Mouse (Mus musculus) megakaryocyte progenitor cell, adult 5-6 weeks (primary cell): ENCODE measurements around the gene Dync1i1. TPM values are rescaled to one million over a fixed set of nuclear protein-coding genes. Genes with fewer than 3 reads are reported as not detected.

Experiments
- ATAC-seq: replicated peaks from 2 replicates; pipeline ENCODE4 v1.8.0; 2016; ENCODE audit warnings: mild to moderate bottlenecking, moderate TSS enrichment, inconsistent platforms; ENCODE audit not compliant: poor library complexity
- total RNA-seq, 2 experiments: library from RNA; stranded (forward) in 1 of 2; stranded (reverse) in 1 of 2; fragments of 157-497, 149-512 nt in 1 of 2; fragments of 200-1000 nt in 1 of 2; gene quantifications; 2 replicates each; pipeline versions ENCODE4 v1.2.3 to v1.2.4; 2015 to 2017

Gene Dync1i1
- total RNA-seq, 2 experiments from 2014 or later = not detected

DNA sequence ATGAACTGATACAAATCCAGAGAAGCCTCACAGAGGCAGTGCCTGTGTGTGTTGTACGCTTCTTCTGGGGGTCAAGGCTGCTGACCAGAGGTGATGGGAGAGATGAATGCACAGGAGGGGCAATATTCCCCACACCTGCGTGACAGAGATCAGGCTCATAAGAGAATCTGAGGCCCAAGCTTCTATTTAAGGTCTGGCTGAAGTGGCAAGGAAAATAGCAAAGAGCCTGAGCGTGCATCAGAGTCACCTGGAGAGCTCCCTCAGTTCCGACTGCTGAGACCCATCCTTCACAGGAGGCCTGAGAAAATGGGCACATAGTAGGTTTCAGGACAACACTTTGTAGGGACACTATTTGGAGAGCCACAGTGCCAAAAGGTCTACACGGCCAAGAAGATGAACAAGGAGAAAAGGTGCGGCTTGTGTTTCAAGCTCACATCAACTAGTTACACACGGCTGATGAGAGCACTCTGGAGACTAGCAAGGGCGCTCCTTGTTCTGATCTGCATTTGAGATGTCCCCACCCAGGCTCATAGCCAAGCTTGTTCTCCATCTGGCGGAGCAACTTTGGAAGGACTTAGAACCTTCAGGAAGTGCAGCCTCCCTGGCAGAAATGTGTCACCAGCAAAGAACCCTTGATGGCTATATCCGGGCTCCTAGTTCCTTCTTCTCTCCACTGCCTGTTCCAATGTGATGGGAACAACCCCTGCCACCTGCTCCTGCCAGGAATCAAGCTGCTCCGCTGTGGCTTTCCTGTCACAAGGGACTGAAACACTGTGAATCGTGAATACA lies 128.8 kb downstream of the Dync1i1 start:
- no peak for ATAC-seq

DNA sequence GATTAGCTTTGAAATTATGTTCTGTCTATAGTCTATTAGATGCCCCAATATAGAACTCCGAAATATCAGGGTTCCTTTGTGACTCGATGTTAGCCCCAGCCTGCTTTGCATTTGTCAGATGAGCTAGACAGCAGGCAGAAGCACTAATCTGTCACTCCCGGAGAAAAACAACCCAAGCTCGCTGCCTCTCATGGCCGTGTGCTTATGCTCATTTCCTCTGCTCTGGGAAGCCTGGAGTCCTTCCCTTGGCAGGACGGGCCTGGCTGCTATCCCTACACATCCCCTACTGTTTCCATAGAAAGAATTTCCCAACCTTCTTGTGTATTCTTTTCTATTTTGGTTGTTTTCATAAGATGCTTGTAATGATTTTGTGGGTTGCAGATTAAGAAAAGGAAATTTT lies 130.1 kb downstream of the Dync1i1 start:
- no peak for ATAC-seq

DNA sequence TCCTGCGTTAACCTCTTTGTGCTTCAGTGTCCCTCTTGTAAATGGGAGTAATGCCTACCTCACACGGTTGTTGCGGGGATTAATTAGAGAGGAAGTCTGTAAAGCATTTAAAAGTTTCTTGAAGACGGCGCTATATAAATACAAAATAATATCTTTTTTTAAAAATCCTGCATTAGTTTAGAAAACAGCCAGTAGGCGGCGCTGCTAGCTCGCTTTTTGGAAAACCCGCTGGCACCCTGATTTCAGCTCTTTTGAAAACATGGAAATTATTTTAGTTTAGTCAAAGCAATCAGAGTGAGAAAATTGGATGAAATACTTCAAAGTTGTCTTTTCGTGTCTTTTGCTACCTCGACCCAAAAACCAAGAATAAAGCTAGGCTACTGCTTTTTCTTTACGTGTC lies 132.9 kb downstream of the Dync1i1 start:
- 0 out of 2 replicates have a peak, but pooled peaks have one; percentile 42 for ATAC-seq

DNA sequence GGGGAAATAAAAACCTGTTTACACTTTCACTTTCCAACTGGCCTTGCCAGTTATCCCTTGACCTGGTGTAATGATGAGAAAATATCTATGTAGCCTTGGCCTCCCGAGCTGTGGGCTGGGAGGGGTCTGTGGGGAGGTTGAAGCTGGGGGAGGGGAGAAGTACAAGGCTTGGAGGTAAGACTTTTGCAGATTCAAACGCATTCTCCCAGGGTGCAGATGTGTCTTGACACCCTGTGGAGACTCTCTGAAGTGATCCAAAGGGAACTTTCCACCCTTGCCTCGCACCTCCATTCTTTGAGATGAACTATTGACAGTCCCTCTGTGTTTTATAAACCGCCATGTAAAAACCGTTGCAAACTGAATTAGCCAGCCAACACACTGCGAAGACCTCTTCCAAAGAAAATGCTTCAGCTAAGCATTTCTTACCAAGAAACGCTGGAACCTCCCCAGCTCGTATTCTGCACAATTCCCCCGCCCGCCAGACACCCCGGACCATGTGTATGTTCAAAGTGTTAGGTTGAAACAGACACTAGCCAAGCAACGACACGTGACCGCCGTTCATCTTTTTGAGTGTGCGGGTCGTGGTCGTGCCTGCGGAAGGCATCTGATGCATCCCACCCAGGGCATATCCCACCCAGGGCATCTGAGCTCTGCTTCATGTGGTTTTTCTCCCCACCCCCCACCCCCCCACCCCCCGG lies 133.6 kb downstream of the Dync1i1 start:
- no peak for ATAC-seq

DNA sequence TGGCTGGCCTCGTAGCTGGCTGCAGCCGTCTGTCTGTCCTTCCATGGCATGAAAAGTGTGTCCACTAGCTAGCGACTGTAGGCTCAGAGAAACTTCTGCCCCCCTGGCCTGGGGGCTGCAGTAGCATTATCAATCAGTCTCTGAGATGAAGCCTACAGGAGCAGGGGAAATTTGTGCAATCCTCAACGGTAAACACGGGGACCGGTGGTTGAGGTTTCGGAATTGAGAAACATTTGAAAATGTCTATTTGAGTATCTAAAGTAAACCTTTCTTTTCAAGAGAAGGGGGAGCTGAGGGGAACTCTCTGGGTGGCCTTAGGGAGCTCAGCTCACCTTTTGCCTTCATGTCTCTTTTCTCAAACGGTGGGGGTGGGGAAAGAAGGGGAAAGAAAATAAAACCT lies 134.2 kb downstream of the Dync1i1 start:
- ATAC-seq = peak; percentile 40; the same call in 1 of the 2 replicates

DNA sequence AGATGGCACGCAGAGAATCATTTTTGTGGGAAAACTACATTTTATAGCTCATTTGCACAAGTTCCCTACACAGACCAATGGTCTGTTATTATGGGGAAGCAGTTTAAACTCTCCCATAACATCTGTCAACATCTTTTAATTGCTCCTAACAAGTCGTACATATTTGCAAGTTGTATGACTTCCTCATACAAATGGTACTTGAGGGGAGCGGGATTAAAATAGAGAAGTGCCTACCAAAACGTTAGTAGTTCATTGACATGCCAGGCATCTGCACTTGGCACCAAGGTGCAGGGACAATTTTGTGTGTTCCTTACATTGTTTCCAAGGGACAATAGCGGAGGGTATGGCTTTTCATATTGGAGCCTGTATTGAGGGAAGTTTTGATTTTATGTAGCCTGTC lies 140.7 kb downstream of the Dync1i1 start:
- ATAC-seq = peak; percentile 46

DNA sequence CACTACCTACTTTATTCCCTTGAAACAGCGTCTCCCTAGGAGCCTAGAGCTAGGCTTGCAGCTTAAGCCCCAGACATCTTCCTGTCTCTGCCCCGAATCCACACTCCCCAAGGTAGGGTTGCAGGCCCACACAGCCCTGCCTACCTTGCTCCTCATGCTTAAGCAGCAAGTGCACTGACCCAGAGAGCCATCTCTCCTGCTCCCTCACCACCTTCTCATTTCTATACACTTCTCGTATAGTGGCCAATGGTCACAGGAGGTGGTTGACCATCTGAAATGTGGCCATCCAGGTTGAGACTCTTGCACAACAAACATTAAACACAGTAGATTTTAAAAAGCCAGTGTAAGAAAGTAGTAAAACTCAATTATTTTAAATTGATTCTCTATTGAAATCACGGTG lies 141.8 kb downstream of the Dync1i1 start:
- no peak for ATAC-seq

DNA sequence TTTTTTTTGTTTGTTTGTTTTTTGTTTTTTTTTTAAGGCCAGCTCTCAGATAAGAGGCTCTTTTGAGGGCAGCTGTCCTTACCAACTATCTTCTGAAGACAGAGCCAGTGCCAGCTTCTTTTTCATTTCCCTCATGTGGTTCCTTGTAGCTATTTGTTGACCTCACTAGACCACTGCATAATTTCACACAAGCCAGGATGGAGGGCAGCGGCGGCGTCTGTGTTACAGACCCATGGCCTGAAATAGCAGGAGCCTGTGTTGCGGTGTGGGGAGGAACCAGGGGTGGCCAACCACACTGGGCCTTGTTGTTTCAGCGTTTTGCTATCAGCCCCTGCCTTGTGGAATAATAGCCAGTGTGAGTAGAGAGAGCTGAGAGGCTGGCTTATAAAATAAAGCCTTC lies 145.6 kb downstream of the Dync1i1 start:
- ATAC-seq = no peak

DNA sequence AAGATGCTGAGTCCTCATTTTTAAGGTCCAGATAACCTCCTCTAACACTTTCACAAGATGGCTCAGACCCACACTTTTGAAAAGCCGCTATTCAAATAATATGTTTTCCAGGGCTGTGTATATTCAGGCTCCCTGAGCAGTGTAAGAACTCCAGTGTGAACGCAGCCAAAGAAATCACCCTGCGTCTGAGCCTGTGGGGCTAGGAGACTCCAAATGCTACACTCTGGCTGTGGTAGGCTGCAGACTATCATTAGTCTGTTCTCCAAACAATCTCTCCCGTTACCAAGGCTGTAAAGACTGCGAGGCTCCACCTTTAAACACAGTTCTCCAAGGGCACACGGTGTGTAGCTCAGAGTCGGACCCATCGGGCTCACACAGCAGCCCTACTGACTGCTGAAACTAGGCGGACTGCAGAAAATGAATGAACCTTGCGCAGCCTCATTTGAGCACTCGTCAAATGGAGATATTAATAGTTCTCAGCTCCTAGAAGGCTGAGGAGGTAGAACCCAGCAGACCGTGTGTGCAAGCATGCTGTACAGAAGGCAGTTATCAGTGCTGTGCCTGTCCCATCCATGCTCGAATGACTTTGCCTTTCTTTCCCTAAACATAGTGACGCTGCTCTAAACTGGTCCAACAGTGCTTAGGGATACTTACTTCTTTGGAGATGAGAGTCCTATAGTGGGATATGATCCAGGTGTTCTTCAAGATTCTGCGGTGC lies 146.3 kb downstream of the Dync1i1 start:
- ATAC-seq = no peak

DNA sequence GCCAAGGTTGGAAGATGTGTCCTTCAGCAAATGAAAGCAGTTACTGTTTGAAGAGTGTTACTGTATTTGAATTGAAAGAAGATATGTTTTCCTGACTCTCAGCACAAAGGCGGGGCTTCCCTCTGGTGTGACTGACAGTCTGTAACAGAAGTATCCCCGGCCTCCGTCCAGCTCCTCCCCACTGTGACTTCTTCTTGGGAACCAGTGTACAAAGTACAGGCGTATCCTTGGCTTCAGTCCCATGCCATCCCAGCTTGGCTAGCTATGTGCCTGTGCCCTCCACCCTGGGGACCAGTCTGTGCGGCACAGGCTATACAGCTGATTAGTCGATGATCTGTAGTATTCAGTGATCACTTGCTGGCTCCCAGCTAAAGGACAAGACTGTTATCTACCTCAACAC lies 163.9 kb downstream of the Dync1i1 start:
- no peak for ATAC-seq

DNA sequence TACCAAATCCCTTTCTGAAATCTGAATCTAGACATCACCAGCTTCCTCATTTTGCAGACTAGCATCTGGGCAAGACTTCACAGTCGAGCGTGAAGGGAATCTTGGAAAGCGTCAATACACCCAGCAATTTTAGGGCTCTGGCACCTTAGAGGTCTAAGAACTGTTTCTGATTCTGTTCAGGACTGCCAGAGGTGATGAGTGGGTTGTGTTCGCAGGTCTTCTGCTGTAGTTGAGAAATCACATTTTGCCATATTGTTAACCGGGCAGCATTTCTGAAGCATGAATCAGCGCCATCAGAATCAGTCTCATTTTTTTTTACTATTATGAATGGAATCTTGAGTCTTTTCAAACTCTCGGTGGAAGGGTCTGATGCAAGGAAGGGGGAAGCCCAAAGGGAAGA lies 185.9 kb downstream of the Dync1i1 start:
- ATAC-seq = no peak

DNA sequence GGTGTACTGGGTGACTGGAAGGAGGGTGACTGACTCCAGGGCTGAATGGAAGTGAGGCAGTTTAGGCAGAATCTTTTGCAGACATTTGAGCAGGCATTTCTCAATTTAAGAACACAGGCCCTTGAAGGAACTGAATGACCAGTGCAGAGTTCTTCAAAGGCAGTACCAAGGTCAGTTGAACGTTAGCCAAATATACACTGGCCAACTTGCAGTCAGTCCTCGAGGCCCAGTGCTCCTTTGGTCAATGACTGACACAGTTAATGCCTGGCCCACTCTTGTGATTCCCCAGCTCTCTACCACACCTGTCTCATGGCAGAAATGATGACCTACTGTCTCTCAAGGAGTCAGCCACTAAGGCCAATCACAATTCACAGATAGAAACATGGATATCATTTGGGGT lies 189.6 kb downstream of the Dync1i1 start:
- no peak for ATAC-seq

DNA sequence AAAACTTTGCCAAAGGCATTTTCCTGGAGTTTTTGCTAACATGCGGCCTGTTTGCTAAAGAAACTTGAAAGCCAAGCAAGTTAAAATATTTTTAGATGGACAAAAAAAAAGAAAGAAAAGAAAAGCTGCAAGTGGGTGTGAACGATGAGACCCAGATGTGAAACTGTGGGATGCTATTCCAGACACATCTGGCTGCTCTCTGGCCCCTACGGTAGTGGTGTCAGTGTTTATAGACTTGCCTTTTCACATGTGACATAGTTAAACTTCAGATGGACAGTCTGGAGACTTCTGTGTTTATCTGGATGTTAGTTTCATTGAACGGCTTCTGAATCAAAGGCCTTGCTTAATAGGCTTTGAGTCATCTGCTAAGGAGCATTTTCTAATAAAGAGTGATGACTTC lies 195.2 kb downstream of the Dync1i1 start:
- no peak for ATAC-seq

DNA sequence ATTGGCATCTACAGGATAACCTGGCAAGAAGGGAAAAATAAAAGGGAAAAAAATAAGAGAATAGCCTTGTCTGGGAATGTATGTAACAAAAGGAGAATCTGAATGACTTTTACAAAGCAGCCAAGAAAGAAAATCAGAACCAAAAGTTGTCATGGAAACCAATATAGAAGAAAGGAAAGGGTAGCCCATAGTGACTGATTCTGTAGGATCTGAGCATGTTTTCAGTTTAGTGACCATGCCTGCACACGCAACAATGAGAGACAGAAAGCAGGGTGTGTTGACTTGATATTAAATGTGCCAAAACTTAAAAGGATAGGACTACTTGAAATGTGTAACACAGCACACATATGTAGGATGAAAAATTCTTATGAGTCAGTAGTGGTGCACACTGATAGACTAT lies 197.2 kb downstream of the Dync1i1 start:
- ATAC-seq = no peak

DNA sequence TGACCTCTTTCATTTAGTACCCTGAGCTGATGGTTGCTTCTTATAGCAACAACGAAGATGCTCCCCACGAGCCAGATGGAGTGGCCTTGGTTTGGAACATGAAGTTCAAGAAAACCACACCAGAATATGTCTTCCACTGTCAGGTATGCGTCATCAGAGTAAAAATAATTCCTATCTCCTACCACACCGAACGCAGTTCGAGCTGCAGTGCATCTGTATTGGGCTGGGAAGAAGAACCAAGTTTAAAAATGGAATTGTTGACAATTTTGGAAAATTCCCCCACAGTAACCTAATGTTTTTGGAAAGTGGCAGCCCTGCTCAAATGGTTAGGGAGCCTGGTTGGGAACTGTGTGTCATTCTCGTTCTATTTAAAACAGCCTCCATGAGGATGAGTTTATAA lies 197.7 kb downstream of the Dync1i1 start:
- ATAC-seq = no peak

DNA sequence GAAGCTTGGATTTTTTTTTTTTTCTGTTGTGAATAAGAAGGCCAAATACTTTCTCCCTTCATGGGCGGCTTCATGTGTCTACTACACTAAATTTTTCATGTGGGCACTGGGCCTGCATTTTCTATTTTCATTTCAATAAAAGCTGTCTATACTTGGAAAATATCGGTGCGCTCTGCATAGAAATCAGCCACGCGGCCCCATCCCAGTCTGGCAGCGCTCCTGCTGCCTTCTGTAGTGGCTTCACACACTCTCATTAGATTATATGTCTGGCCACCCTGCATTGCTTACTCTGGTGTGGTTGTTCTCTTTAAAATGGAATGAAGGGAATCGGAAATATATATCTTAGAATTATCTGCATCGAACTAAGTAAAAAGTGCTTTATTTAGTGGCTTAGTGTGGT lies 204.7 kb downstream of the Dync1i1 start:
- ATAC-seq = no peak

DNA sequence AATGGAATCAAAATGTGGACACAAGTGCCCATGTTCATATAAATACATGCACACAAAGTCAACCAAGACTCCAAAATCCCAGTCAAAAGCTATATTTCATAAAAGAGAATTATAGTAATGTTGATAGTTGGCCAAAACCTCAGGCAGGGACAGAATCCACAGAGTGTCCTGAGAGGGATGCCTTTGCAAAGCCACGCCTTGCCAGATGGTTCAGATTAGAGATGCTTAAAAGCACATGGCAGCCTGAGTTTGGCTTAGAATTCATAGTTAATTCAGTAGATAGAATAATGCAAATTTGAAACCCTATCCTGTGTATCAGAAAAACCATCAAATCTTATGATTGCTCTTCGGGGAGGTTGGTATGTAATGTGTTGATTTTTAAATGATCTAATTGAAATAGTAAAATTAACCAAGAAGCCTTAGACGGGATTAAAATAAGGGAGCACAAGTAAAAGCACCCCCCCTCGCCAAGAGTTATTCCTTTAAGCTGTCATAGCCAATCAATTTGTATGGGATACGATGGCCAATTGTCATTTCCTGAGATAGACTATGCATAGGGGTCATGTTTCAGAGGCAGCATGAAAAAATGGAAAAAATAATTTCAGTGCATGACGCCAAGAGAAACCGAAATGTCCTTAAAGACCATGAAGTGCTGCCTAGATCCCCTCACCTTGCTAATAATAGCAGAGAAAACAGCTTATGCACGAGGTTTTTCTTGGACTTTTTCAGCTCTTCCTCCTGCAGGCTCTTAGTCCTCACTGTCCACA lies 210.3 kb downstream of the Dync1i1 start:
- no peak for ATAC-seq

DNA sequence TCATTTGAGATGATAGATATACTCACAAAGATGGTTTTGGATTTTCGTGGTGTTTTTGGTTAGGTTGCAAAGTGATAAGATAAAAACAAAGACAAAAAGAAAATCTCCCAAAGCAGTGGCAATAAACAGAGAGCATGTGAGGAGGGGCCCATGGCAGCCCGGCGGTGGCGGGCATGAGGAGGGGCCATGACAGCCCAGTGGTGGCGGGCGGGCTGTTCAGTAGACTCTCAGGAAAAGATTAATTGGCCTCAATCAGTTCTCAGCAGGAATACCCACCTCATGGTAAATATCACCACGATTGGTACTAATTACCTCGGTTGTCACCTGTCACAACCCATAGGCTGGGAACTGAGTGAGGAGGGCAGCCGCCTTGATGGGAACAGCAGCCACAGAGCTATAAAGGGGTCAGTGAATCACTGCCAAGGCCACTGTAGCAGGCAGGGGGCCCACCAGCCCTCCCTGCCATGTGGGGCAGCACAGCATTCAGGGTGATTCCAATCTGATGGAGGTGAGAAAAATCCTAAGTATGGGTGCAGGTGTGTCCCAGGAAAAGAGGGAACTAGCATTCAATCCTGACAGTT lies 224.5 kb downstream of the Dync1i1 start:
- no peak for ATAC-seq

DNA sequence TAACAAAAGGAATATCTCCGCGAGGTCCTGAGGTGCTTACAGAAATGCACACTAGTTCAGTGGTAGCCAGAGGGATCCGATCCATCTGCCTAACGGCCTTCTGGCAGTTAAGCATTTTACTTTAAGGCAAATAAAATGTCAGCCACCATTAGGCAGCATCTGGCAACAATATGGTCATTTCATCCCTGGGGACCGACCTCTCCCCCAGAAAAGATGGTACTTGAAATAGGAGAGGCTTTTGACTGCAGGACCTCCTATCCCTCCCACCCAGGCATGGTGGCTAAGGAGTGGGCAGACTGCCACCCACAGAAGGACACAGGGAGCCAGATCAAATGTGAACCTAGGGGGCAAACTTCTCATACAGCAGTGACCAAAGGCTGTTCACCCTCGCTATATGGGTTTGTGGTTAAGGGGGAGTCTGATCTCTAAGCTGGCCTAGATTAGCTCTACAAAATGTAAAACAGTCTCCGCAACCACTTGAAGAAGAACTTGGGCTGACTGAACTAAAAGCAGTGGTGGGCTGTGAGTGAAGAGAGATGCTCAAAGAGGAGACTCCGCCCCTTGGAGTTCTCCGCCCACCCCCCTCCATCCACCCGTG lies 231.0 kb downstream of the Dync1i1 start:
- ATAC-seq = no peak

DNA sequence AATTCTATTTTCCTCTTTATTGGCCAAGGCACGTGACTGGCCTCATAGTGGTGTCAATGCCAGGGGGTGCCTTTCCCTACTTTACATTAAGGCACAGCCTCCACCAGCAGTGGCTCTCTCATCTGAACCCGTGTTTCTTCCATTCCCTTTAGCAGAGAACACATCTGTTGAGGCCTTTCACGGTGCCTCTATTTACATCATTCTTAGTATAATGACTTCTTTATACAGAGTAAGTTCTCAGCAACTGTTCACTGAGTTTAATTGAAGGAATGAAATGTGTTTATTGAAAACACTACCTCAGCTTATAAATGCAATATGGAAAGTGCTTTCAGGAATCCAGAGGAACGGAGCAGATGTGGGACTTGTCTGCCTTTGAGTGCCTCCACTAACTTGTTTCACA lies 235.3 kb downstream of the Dync1i1 start:
- no peak for ATAC-seq
